Mouse (Mus musculus): ENCODE measurements around the gene Setd1a.
A peak's percentile ranks its signal among the peaks of the same experiment; 100 is the strongest.

Gene Setd1a

GRCm38 (mm10) chr7:127800435-127801009 lies 24.1 kb downstream of the Setd1a start, which contains the start of gene Hsd3b7:
TSS of gene Hsd3b7 (plus strand) at chr7:127800604.
- peak; percentile 83 for DNase-seq (ENCODE audit: low read depth)

GRCm38 (mm10) chr7:127801010-127801621 lies 24.6 kb downstream of the Setd1a start:
- DNase-seq (ENCODE audit: low read depth), result no peak

GRCm38 (mm10) chr7:127802313-127802712 lies 25.8 kb downstream of the Setd1a start:
- DNase-seq (ENCODE audit: low read depth), result no peak

- DNase-seq (ENCODE audit: low read depth), result no peak
These were observed 32.4 kb downstream of the Setd1a start for GRCm38 (mm10) chr7:127808821-127809220.

GRCm38 (mm10) chr7:127809846-127810245 lies 33.4 kb downstream of the Setd1a start:
- no peak for DNase-seq (ENCODE audit: low read depth)

- no peak for DNase-seq (ENCODE audit: low read depth)
These were observed 34.2 kb downstream of the Setd1a start for GRCm38 (mm10) chr7:127810650-127811049.

GRCm38 (mm10) chr7:127811240-127811639 lies 34.8 kb downstream of the Setd1a start:
- no peak for DNase-seq (ENCODE audit: low read depth)

- no peak for DNase-seq (ENCODE audit: low read depth)
These were observed 35.8 kb downstream of the Setd1a start for GRCm38 (mm10) chr7:127812292-127812691.

- no peak for DNase-seq (ENCODE audit: low read depth)
These were observed 37.4 kb downstream of the Setd1a start for GRCm38 (mm10) chr7:127813821-127814220.

- no peak for DNase-seq (ENCODE audit: low read depth)
These were observed 37.9 kb downstream of the Setd1a start for GRCm38 (mm10) chr7:127814241-127814921.

- DNase-seq (ENCODE audit: low read depth), result no peak
These were observed 38.7 kb downstream of the Setd1a start for GRCm38 (mm10) chr7:127815116-127815665.

GRCm38 (mm10) chr7:127815954-127816821 lies 39.7 kb downstream of the Setd1a start:
- no peak for DNase-seq (ENCODE audit: low read depth)

GRCm38 (mm10) chr7:127817053-127817452 lies 40.6 kb downstream of the Setd1a start:
- no peak for DNase-seq (ENCODE audit: low read depth)

GRCm38 (mm10) chr7:127817776-127818175 lies 41.3 kb downstream of the Setd1a start:
- no peak for DNase-seq (ENCODE audit: low read depth)

GRCm38 (mm10) chr7:127820836-127821509 lies 44.5 kb downstream of the Setd1a start:
- DNase-seq (ENCODE audit: low read depth), result no peak

GRCm38 (mm10) chr7:127822494-127822893 lies 46.0 kb downstream of the Setd1a start:
- DNase-seq (ENCODE audit: low read depth), result no peak

- DNase-seq (ENCODE audit: low read depth), result no peak
These were observed 47.0 kb downstream of the Setd1a start for GRCm38 (mm10) chr7:127823236-127824171.

- no peak for DNase-seq (ENCODE audit: low read depth)
These were observed 47.9 kb downstream of the Setd1a start, which contains the start of the genes Stx4a and Stx1b for GRCm38 (mm10) chr7:127824176-127824871. TSS of gene Stx4a (plus strand) at chr7:127824294. TSS of gene Stx1b (minus strand) at chr7:127824549.

- DNase-seq (ENCODE audit: low read depth), result no peak
These were observed 59.1 kb downstream of the Setd1a start for GRCm38 (mm10) chr7:127835550-127835949.

GRCm38 (mm10) chr7:127837473-127837872 lies 61.0 kb downstream of the Setd1a start:
- no peak for DNase-seq (ENCODE audit: low read depth)

Data from naive thymus-derived CD4-positive, alpha-beta T cell, adult 2 months (primary cell).